Mouse (Mus musculus): ENCODE measurements around the gene Polr2f. TPM values are rescaled to one million over a fixed set of nuclear protein-coding genes. Genes with fewer than 3 reads are reported as not detected.

Polr2f gene
- polyA plus RNA-seq, 1 experiment from 2014 or later, result 398 TPM

DNA sequence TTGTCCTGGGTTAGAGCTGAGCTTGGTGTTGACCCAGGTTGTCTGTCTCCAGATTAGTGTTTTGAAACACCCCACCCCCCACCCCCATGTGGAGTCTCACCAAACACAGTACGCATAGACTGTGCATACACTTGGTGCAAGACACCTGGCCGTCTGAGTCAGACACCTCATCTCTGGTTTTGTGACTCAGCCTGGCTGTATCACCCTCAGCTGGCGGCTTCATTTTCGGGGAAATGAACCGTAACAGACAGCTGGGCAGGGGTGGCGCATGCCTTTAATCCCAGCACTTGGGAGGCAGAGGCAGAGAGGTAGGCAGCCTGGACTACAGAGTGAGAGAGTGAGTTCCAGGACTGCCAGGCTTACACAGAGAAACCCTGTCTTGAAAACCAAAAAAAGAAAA, 36.1 kb downstream of the Polr2f start:
- H3K27me3 ChIP-seq (replicated peaks; ENCODE audit: control insufficient read depth, insufficient read depth, low read length), result no peaks in the 10 kb centered on the region
- DNase-seq (ENCODE audit: low spot score) (no peak), ATAC-seq (replicated peaks; ENCODE audit: low FRiP score, low TSS enrichment, low read depth) (no peak)
- no peaks in the 10 kb centered on the region for H3K9me3 ChIP-seq (ENCODE audit: control insufficient read depth, low read length)
- H3K27ac ChIP-seq (ENCODE audit: low read depth), result no peak overlapping the region
- no peak overlapping the region for H3K4me2 ChIP-seq (ENCODE audit: low read length)
- no peak overlapping the region for H3K4me3 ChIP-seq (ENCODE audit: low read depth, low read length)
- H3K36me3 ChIP-seq (ENCODE audit: control insufficient read depth, insufficient read depth, low read length), result no peaks in the 10 kb centered on the region
- no peak overlapping the region for H3K9ac ChIP-seq (ENCODE audit: low read length)
- H3K4me1 ChIP-seq (replicated peaks; ENCODE audit: control insufficient read depth, insufficient read depth, low read length), result no peaks in the 10 kb centered on the region
- 66% methylated on average over 6 of the region's 6 CpGs for WGBS

DNA sequence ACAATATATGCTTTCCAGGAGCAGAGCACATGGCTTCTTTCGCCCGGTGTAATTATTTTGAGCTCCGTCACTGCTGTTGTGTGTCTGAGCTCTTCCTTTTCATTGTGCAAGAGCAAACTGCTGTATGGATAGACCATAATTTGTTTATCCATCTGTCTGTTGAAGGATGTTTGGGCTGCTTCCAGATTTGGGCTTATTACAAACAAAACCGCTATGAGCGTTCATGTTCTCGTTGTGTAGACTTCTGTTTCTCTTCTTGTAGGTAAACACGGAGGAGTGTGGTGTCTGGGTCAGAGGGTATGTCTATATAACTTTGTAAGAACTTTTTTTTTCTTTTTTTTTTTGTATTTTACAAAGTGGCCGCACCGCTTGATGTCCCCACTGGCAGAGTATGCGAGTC, 44.4 kb downstream of the Polr2f start:
- Histone ChIP-seq H3K4me3 (ENCODE audit: low read depth, low read length) (no peak overlapping the region), H3K9me3 (ENCODE audit: control insufficient read depth, low read length) (no peaks in the 10 kb centered on the region), H3K27me3 (replicated peaks; ENCODE audit: control insufficient read depth, insufficient read depth, low read length) (no peaks in the 10 kb centered on the region), H3K9ac (ENCODE audit: low read length) (no peak overlapping the region), H3K36me3 (ENCODE audit: control insufficient read depth, insufficient read depth, low read length) (no peaks in the 10 kb centered on the region), H3K27ac (ENCODE audit: low read depth) (no peak overlapping the region), H3K4me1 (replicated peaks; ENCODE audit: control insufficient read depth, insufficient read depth, low read length) (no peaks in the 10 kb centered on the region), H3K4me2 (ENCODE audit: low read length) (no peak overlapping the region)
- no peak for ATAC-seq (replicated peaks; ENCODE audit: low FRiP score, low TSS enrichment, low read depth)
- DNase-seq (ENCODE audit: low spot score), result no peak
- 62% methylated on average over 10 of the region's 10 CpGs for WGBS

DNA sequence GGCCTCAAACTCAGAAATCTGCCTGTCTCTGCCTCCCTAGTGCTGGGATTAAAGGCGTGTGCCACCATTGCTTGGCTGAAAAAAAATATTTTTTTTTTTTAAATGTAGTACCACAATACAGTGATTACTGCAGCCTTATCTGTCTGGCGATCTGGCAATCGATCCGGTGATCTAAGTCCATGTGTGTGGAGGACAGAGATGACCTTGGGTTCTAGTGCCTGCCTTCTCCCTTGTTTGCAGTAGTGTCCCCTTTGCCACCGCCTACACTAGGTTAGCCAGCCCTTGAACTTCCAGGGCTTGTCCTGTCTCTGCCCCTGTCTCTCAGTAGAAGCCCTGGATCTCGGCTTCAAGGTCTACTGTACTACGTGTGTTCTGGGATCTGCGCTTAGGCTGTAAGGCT, 47.0 kb downstream of the Polr2f start:
- DNase-seq (ENCODE audit: low spot score), result no peak
- WGBS, result 89% methylated on average over 8 of the region's 8 CpGs
- ATAC-seq (replicated peaks; ENCODE audit: low FRiP score, low TSS enrichment, low read depth), result no peak
- Histone ChIP-seq H3K4me1 (replicated peaks; ENCODE audit: control insufficient read depth, insufficient read depth, low read length) (no peaks in the 10 kb centered on the region), H3K27ac (ENCODE audit: low read depth) (no peak overlapping the region), H3K36me3 (ENCODE audit: control insufficient read depth, insufficient read depth, low read length) (no peaks in the 10 kb centered on the region), H3K9ac (ENCODE audit: low read length) (no peak overlapping the region), H3K4me2 (ENCODE audit: low read length) (no peak overlapping the region), H3K4me3 (ENCODE audit: low read depth, low read length) (no peak overlapping the region), H3K9me3 (ENCODE audit: control insufficient read depth, low read length) (no peaks in the 10 kb centered on the region), H3K27me3 (replicated peaks; ENCODE audit: control insufficient read depth, insufficient read depth, low read length) (no peaks in the 10 kb centered on the region)

DNA sequence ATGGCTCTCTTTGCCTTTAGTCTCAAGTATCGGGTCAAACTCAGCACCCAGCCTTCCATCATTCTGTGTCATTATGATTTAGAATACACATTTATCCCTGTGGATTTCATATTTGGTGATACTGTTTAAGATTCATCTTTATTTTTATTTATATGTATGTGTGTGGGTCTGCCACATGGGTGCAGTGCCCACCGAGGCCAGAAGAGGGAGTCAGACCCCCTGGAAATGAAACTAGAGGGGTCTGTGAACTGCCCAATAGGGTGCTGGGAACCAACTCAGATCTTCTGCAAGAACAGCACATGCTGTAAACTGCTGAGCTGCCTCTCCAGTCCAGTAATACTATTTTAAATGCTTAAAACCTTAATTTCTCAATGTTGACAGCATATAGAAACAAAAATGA, 50.6 kb downstream of the Polr2f start:
- no peaks in the 10 kb centered on the region for H3K4me1 ChIP-seq (replicated peaks; ENCODE audit: control insufficient read depth, insufficient read depth, low read length)

DNA sequence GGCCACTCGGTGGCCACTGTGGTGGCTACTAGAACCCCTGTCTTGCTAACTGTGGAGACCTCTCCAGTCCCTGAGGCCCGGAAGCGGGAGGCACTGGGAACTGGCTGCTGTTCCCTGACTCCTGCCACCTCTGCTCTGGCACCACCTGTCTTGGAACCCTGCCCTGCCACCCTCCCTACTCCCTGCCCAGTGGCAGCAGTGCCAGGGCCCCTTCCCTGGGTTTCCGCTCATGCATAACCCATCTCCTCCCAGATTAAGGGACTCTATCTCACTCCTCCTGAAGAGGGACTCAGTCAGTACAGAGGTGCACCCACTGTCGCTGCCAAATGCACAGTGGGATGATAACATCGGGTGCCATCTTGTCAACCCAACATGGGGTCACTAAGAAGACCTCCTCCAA, 51.6 kb downstream of the Polr2f start:
- H3K9ac ChIP-seq (ENCODE audit: low read length), result no peak overlapping the region
- H3K9me3 ChIP-seq (ENCODE audit: control insufficient read depth, low read length), result no peaks in the 10 kb centered on the region
- H3K4me3 ChIP-seq (ENCODE audit: low read depth, low read length), result no peak overlapping the region
- H3K27me3 ChIP-seq (replicated peaks; ENCODE audit: control insufficient read depth, insufficient read depth, low read length), result no peaks in the 10 kb centered on the region
- DNase-seq (ENCODE audit: low spot score) (no peak), ATAC-seq (replicated peaks; ENCODE audit: low FRiP score, low TSS enrichment, low read depth) (no peak)
- H3K4me2 ChIP-seq (ENCODE audit: low read length), result no peak overlapping the region
- WGBS, result 92% methylated on average over 6 of the region's 6 CpGs
- H3K27ac ChIP-seq (ENCODE audit: low read depth), result peak overlapping the region; percentile 9; the same call in 1 of the 2 replicates
- no peaks in the 10 kb centered on the region for H3K4me1 ChIP-seq (replicated peaks; ENCODE audit: control insufficient read depth, insufficient read depth, low read length)
- no peaks in the 10 kb centered on the region for H3K36me3 ChIP-seq (ENCODE audit: control insufficient read depth, insufficient read depth, low read length)

More for the DNA sequence above, 50.6 kb downstream of the Polr2f start:
- Histone ChIP-seq H3K9me3 (ENCODE audit: control insufficient read depth, low read length) (no peaks in the 10 kb centered on the region), H3K27ac (ENCODE audit: low read depth) (no peak overlapping the region), H3K4me3 (ENCODE audit: low read depth, low read length) (no peak overlapping the region), H3K27me3 (replicated peaks; ENCODE audit: control insufficient read depth, insufficient read depth, low read length) (no peaks in the 10 kb centered on the region), H3K36me3 (ENCODE audit: control insufficient read depth, insufficient read depth, low read length) (no peaks in the 10 kb centered on the region), H3K9ac (ENCODE audit: low read length) (no peak overlapping the region), H3K4me2 (ENCODE audit: low read length) (no peak overlapping the region)
- ATAC-seq (replicated peaks; ENCODE audit: low FRiP score, low TSS enrichment, low read depth) (no peak), DNase-seq (ENCODE audit: low spot score) (no peak)
- 96% methylated on average over 2 of the region's 2 CpGs for WGBS

DNA sequence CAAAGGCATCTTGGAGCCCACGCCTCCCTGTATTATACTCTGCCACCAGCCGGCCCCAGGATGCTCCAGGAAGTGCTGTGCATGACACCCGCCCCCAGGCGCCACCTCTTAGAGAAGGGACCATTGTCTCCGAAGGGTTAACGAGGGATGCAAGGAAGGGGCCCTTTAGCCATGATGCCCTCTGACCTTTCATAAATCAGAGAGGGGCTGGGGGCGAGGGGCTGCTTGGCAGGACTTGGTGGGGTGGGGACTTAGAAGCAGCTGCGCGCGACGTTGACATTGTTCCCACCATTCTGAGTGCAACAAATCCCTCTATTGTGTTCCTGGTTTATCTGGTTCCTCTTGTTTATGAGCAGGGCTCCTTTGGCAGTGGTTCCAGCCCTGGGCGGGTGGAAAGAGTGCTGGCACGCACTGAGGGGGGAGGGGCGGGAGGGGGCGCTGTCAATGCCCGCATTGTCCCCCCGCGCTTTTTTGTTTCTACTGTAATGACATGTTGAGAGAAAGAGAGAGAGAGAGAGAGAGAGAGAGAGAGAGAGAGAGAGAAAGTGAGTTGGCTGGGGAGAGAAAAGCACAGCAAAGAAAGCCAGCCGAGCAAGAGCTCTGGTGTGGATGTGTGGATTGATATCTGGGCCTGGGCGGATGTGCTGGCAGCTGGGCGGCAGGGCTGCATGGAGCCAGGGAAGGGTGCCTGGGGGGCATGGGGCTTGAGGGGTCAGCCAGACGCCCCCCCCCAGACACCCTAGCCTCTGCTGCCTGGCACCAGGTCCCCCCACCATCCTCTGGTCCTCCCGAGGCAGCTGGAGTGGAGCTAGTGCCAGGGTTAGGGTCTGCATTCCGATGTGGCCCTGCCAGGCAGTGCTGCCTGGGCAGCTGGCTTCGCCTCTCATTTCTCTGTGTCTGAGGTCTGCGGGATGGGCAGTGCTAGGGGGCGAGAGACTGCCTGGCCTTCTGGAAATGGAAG, 52.4 kb downstream of the Polr2f start:
- Histone ChIP-seq H3K36me3 (ENCODE audit: control insufficient read depth, insufficient read depth, low read length) (no peaks in the 10 kb centered on the region), H3K9ac (ENCODE audit: low read length) (no peak overlapping the region), H3K27ac (ENCODE audit: low read depth) (peak overlapping the region; percentile 9), H3K4me3 (ENCODE audit: low read depth, low read length) (no peak overlapping the region), H3K4me1 (replicated peaks; ENCODE audit: control insufficient read depth, insufficient read depth, low read length) (no peaks in the 10 kb centered on the region), H3K9me3 (ENCODE audit: control insufficient read depth, low read length) (no peaks in the 10 kb centered on the region), H3K27me3 (replicated peaks; ENCODE audit: control insufficient read depth, insufficient read depth, low read length) (no peaks in the 10 kb centered on the region), H3K4me2 (ENCODE audit: low read length) (no peak overlapping the region; the same call in 1 of the 2 replicates)
- ATAC-seq (replicated peaks; ENCODE audit: low FRiP score, low TSS enrichment, low read depth), result peak; percentile 56; the same call in 1 of the 2 replicates
- DNase-seq (ENCODE audit: low spot score), result no peak
- WGBS, result 43% methylated on average over 27 of the region's 27 CpGs

DNA sequence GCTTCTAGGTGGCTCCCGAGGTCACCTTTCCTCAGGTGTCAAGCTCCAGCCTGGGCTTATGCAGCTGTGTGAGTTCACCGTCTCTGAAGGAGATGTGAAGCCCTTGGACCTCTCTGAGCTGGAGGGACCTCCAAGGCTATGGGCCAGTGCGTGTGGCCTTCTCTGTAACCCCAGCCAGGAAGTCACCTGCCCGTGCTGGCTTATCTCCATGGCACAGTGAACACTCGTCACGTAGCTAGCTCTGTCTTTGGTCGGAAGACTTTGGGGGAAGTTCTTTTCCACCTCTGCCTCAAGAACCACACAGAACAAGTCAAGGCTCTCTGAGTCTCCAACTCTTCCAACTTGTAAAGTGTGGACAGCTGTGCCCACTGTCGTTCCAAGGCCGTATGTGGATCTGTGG, 53.2 kb downstream of the Polr2f start:
- H3K9ac ChIP-seq (ENCODE audit: low read length), result no peak overlapping the region
- DNase-seq (ENCODE audit: low spot score), result no peak
- H3K9me3 ChIP-seq (ENCODE audit: control insufficient read depth, low read length), result no peaks in the 10 kb centered on the region
- H3K4me1 ChIP-seq (replicated peaks; ENCODE audit: control insufficient read depth, insufficient read depth, low read length), result no peaks in the 10 kb centered on the region
- H3K36me3 ChIP-seq (ENCODE audit: control insufficient read depth, insufficient read depth, low read length), result no peaks in the 10 kb centered on the region
- ATAC-seq (replicated peaks; ENCODE audit: low FRiP score, low TSS enrichment, low read depth), result no peak
- H3K27ac ChIP-seq (ENCODE audit: low read depth), result peak overlapping the region; percentile 2; the same call in 1 of the 2 replicates
- 72% methylated on average over 9 of the region's 9 CpGs for WGBS
- H3K27me3 ChIP-seq (replicated peaks; ENCODE audit: control insufficient read depth, insufficient read depth, low read length), result no peaks in the 10 kb centered on the region
- no peak overlapping the region for H3K4me3 ChIP-seq (ENCODE audit: low read depth, low read length)
- H3K4me2 ChIP-seq (ENCODE audit: low read length), result no peak overlapping the region

DNA sequence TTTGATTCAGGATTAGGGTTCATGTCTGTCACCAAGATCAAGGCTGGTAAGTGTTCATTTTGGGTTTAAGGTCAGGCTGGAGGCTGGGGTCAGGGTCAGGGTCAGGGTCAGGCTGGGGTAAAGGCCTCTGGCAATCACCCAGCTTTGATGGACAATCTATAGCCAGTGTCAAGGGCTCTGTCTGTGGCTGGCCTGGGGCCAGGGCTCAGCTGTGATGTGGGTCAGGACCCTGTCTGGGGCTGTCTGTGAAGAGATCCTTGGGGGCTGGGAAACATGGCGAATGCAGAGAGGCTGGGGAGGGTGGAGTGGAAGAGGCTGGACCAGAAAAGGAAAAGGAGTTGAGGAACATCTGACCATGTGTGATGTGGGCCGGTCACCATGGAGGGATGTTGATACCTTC, 54.1 kb downstream of the Polr2f start:
- ATAC-seq (replicated peaks; ENCODE audit: low FRiP score, low TSS enrichment, low read depth), result no peak

DNA sequence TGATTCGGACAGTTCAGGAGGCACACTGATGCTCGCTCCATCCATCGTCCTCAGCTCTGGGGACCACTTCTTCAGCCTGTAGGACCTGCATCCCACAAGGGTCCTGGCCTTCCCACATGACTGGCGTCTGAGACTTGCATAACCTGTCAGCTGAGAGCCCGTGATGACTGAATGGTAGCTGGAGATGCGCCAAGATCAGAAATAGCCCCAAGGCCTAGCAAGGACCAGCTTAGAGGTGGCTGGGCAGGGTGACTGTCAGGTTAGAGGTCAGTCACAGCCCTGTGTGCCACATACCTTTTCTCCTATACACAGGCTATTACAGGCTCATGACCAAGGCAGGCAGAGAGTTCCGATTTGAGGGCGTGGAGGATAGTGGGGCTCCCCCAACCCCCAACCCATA, 54.7 kb downstream of the Polr2f start:
- Histone ChIP-seq H3K4me2 (ENCODE audit: low read length) (no peak overlapping the region), H3K4me3 (ENCODE audit: low read depth, low read length) (no peak overlapping the region), H3K27ac (ENCODE audit: low read depth) (no peak overlapping the region), H3K9me3 (ENCODE audit: control insufficient read depth, low read length) (no peaks in the 10 kb centered on the region), H3K9ac (ENCODE audit: low read length) (no peak overlapping the region), H3K27me3 (replicated peaks; ENCODE audit: control insufficient read depth, insufficient read depth, low read length) (no peaks in the 10 kb centered on the region), H3K4me1 (replicated peaks; ENCODE audit: control insufficient read depth, insufficient read depth, low read length) (no peaks in the 10 kb centered on the region), H3K36me3 (ENCODE audit: control insufficient read depth, insufficient read depth, low read length) (no peaks in the 10 kb centered on the region)
- ATAC-seq (replicated peaks; ENCODE audit: low FRiP score, low TSS enrichment, low read depth) (no peak), DNase-seq (ENCODE audit: low spot score) (no peak)
- 74% methylated on average over 8 of the region's 8 CpGs for WGBS

More for the DNA sequence above, 54.1 kb downstream of the Polr2f start:
- H3K9ac ChIP-seq (ENCODE audit: low read length), result no peak overlapping the region
- 77% methylated on average over 2 of the region's 2 CpGs for WGBS
- no peak overlapping the region for H3K4me2 ChIP-seq (ENCODE audit: low read length)
- H3K27ac ChIP-seq (ENCODE audit: low read depth), result no peak overlapping the region
- no peak overlapping the region for H3K4me3 ChIP-seq (ENCODE audit: low read depth, low read length)
- H3K9me3 ChIP-seq (ENCODE audit: control insufficient read depth, low read length), result no peaks in the 10 kb centered on the region
- no peaks in the 10 kb centered on the region for H3K4me1 ChIP-seq (replicated peaks; ENCODE audit: control insufficient read depth, insufficient read depth, low read length)
- DNase-seq (ENCODE audit: low spot score), result no peak
- H3K27me3 ChIP-seq (replicated peaks; ENCODE audit: control insufficient read depth, insufficient read depth, low read length), result no peaks in the 10 kb centered on the region
- no peaks in the 10 kb centered on the region for H3K36me3 ChIP-seq (ENCODE audit: control insufficient read depth, insufficient read depth, low read length)

All from intestine, embryonic 14.5 days (tissue).